20 mouse cellular contexts compared by ENCODE assay signal in the genomic region with DNA sequence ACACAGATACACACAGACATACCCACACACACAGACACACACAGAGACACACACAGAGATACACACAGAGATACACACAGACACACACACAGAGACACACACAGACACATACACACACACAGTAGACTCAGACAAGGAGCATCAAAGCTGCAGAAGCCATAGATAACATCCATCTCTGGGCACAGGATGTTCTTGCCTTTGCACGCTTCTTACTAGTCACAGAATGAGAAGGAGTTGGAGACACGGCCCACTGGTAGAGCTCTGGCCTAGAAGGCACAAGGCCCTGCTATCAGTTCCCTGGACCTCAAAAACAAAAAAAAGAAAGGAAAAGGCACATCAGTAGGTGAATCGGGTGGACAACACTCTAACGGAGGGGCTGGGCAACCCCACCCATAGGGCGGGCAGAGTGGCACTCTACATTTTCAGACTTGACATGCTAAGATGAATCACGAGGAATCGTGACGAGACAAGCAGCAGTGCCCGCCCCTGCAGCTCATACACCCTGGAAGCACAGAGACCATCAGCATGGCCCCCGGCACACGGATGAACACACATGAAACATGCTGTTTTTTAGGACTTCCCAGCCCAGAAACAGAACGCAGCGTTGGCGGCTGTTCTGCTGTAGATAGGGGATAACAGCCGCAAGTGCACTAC. TPM values are rescaled to one million over a fixed set of nuclear protein-coding genes. Genes with fewer than 3 reads are reported as not detected.
DNase-seq lines count a peak whose midpoint lies in the region; ATAC-seq and TF ChIP-seq lines count a peak whose summit lies in the region.
"Had no signal": no experiment of that assay in that cellular context is flagged by ENCODE, and none has a peak within 500 bp of the region (broad histone marks: within the 10 kb centered on the region; RNA-seq: fewer than 3 reads in every experiment).

No protein-coding gene starts in this region.

- intact Hi-C loops in left cerebral cortex, postnatal 10 days (cut with DNase I), result no loop called here

- H3K4me1 ChIP-seq in forebrain, embryonic 11.5 days (replicated peaks; ENCODE audit: control insufficient read depth, insufficient read depth, low read length), result no peaks in the 10 kb centered on the region
- H3K4me1 ChIP-seq in forebrain, postnatal 0 days (ENCODE audit: insufficient read depth), result no peaks in the 10 kb centered on the region
- H3K4me1 ChIP-seq in G1E (ENCODE audit: insufficient read depth, low read depth, low read length), result peaks cover 83% of the 10 kb centered on the region
- H3K4me1 ChIP-seq in liver, postnatal 0 days (ENCODE audit: insufficient read depth), result peaks cover 68% of the 10 kb centered on the region
- H3K4me1 ChIP-seq: midbrain, embryonic 15.5 days had no signal

- ATAC-seq in forebrain, embryonic 11.5 days (replicated peaks; ENCODE audit: low FRiP score), result no peak
- no peak for ATAC-seq in forebrain, postnatal 0 days
- no peak for ATAC-seq in G1E (ENCODE audit: extremely low read depth, insufficient number of reproducible peaks, low FRiP score, poor library complexity, severe bottlenecking)
- peak; percentile 39 for ATAC-seq in inflammation-experienced regulatory T-cells, adult 6 months
- peak; percentile 53 for ATAC-seq in liver, postnatal 0 days
- ATAC-seq: hindbrain, postnatal 0 days; midbrain, embryonic 15.5 days had no signal

- H3K36me3 ChIP-seq in forebrain, embryonic 11.5 days (ENCODE audit: control insufficient read depth, insufficient read depth, low read length), result no peaks in the 10 kb centered on the region
- H3K36me3 ChIP-seq in forebrain, postnatal 0 days (ENCODE audit: insufficient read depth), result no peaks in the 10 kb centered on the region
- peaks cover 73% of the 10 kb centered on the region for H3K36me3 ChIP-seq in G1E (replicated peaks)
- H3K36me3 ChIP-seq in liver, postnatal 0 days (replicated peaks; ENCODE audit: insufficient read depth, low read length), result no peaks in the 10 kb centered on the region
- H3K36me3 ChIP-seq: heart, embryonic 12.5 days; midbrain, embryonic 15.5 days had no signal

- no peak overlapping the region for H3K4me3 ChIP-seq in forebrain, embryonic 11.5 days (ENCODE audit: low read depth, low read length)
- H3K4me3 ChIP-seq in forebrain, postnatal 0 days (ENCODE audit: low read depth, low read length), result no peak overlapping the region
- H3K4me3 ChIP-seq in G1E (ENCODE audit: low read depth, low read length), result peak overlapping the region; percentile 18; the same call in 1 of the 2 replicates
- no peak overlapping the region for H3K4me3 ChIP-seq in liver, postnatal 0 days (ENCODE audit: low read depth, low read length)
- H3K4me3 ChIP-seq: heart, embryonic 12.5 days; midbrain, embryonic 15.5 days had no signal

- WGBS in forebrain, embryonic 11.5 days, result 91% methylated on average over 15 of the region's 15 CpGs
- WGBS in forebrain, postnatal 0 days, result 93% methylated on average over 15 of the region's 15 CpGs
- 62% methylated on average over 15 of the region's 15 CpGs for WGBS in liver, postnatal 0 days (ENCODE audit: insufficient replicate concordance)

- no peaks in the 10 kb centered on the region for H3K9me3 ChIP-seq in forebrain, embryonic 11.5 days (ENCODE audit: control insufficient read depth, low read length)
- H3K9me3 ChIP-seq in forebrain, postnatal 0 days (ENCODE audit: low read length), result no peaks in the 10 kb centered on the region
- no peaks in the 10 kb centered on the region for H3K9me3 ChIP-seq in G1E (replicated peaks)
- H3K9me3 ChIP-seq in liver, postnatal 0 days (ENCODE audit: low read length), result no peaks in the 10 kb centered on the region
- H3K9me3 ChIP-seq: heart, embryonic 12.5 days; midbrain, embryonic 15.5 days had no signal

- peak; percentile 51; the same call in 1 of the 2 replicates for TF ChIP-seq EP300 in liver, postnatal 0 days (IDR thresholded peaks at IDR 0.05; ENCODE audit: low read depth)

- no peaks in the 10 kb centered on the region for H3K27me3 ChIP-seq in forebrain, embryonic 11.5 days (ENCODE audit: control insufficient read depth, insufficient read depth, low read length)
- H3K27me3 ChIP-seq in forebrain, postnatal 0 days (ENCODE audit: insufficient read depth, low read length), result no peaks in the 10 kb centered on the region; the same call in 1 of the 2 replicates
- H3K27me3 ChIP-seq in G1E (ENCODE audit: insufficient read depth, low read length), result no peaks in the 10 kb centered on the region
- no peaks in the 10 kb centered on the region for H3K27me3 ChIP-seq in liver, postnatal 0 days (ENCODE audit: insufficient read depth, low read length)
- H3K27me3 ChIP-seq: heart, embryonic 12.5 days; midbrain, embryonic 15.5 days had no signal

- no peak for TF ChIP-seq CTCF in forebrain, postnatal 0 days (IDR thresholded peaks at IDR 0.05; ENCODE audit: low read depth)
- TF ChIP-seq CTCF in G1E (IDR thresholded peaks at IDR 0.05; ENCODE audit: low read depth, low read length), result no peak
- no peak for TF ChIP-seq CTCF in liver, postnatal 0 days (IDR thresholded peaks at IDR 0.05; ENCODE audit: low read depth)

- no peak overlapping the region for H3K9ac ChIP-seq in forebrain, embryonic 11.5 days (ENCODE audit: low read length)
- no peak overlapping the region for H3K9ac ChIP-seq in forebrain, postnatal 0 days
- peak overlapping the region; percentile 28 for H3K9ac ChIP-seq in liver, postnatal 0 days (replicated peaks)
- H3K9ac ChIP-seq: heart, embryonic 12.5 days; lung, embryonic 14.5 days; midbrain, embryonic 15.5 days had no signal

- peak; percentile 42 for DNase-seq in forebrain, embryonic 11.5 days (ENCODE audit: low spot score)
- no peak for DNase-seq in forebrain, postnatal 0 days
- DNase-seq in G1E (ENCODE audit: low spot score), result no peak
- peak; percentile 38 for DNase-seq in liver, postnatal 0 days
- no peak for DNase-seq in adrenal gland, adult (ENCODE audit: inconsistent age in 2 of 2, low spot score in 1 of 2)
- no peak for DNase-seq in natural killer cell, adult 2 months (ENCODE audit: low spot score in 2 of 2)
- no peak for DNase-seq in left cerebral cortex, postnatal 10 days (ENCODE audit: extremely low spot score in 1 of 2, low spot score in 2 of 2)
- DNase-seq: adrenal gland, adult 8-10 months; cerebellum, adult 9-10 months; gastrocnemius, postnatal 36 days; heart, postnatal 36 days; kidney, adult 9 months; left cerebral cortex, postnatal 4 days; lung, embryonic 14.5 days; right cerebral cortex, postnatal 14 days had no signal

- H3K27ac ChIP-seq in forebrain, embryonic 11.5 days (ENCODE audit: low read depth, low read length), result no peak overlapping the region
- no peak overlapping the region for H3K27ac ChIP-seq in forebrain, postnatal 0 days (ENCODE audit: low read depth, low read length)
- peak overlapping the region; percentile 84 for H3K27ac ChIP-seq in liver, postnatal 0 days (ENCODE audit: low read depth)
- H3K27ac ChIP-seq: hindbrain, postnatal 0 days; midbrain, embryonic 15.5 days had no signal

- H3K4me2 ChIP-seq in forebrain, embryonic 11.5 days (ENCODE audit: low read depth, low read length, severe bottlenecking), result no peak overlapping the region
- H3K4me2 ChIP-seq in forebrain, postnatal 0 days (ENCODE audit: low read depth), result no peak overlapping the region
- peak overlapping the region; percentile 38 for H3K4me2 ChIP-seq in liver, postnatal 0 days (ENCODE audit: low read depth, low read length)
- H3K4me2 ChIP-seq: heart, embryonic 12.5 days; lung, embryonic 14.5 days; midbrain, embryonic 15.5 days had no signal

RNA-seq across cellular contexts. Expression of a gene that starts 32.0 kb away (rescaled TPM):
- 18.7 and 19.1 TPM in 2 replicates for polyA plus RNA-seq in forebrain, embryonic 11.5 days (2014; fragmentation: Nextera tagmentation; extraction: Ambion mirVana)
- total RNA-seq in forebrain, postnatal 0 days (2014; rRNA removed), result 17.8 and 22.6 TPM in 2 replicates
- polyA plus RNA-seq in forebrain, postnatal 0 days (2015; fragmentation: Nextera tagmentation; extraction: Ambion mirVana), result 4.9 and 8.8 TPM in 2 replicates
- 91.4 and 93.0 TPM in 2 replicates for total RNA-seq in G1E (2014; fragmentation: Nextera tagmentation)
- total RNA-seq in G1E (2017), result 52.2 and 55.9 TPM in 2 replicates
- 65.8 and 73.5 TPM in 2 replicates for polyA plus RNA-seq in G1E (2012)
- 10 to 100 TPM; 25.2 to 40.4 (median 33.7) TPM for polyA plus RNA-seq in inflammation-experienced regulatory T-cells, adult 6 months (2017; shearing (Covaris generic))
- polyA plus RNA-seq in liver, postnatal 0 days (2015; fragmentation: Nextera tagmentation; extraction: Ambion mirVana), result 15.4 and 16.4 TPM in 2 replicates
- 10 to 100 TPM; 12.4 to 13.4 TPM for total RNA-seq in left cerebral cortex, postnatal 10 days (2021)

RNA-seq across cellular contexts. Expression of a gene that starts 40.7 kb away (rescaled TPM):
- polyA plus RNA-seq in forebrain, embryonic 11.5 days (2014; fragmentation: Nextera tagmentation; extraction: Ambion mirVana), result 1.3 and 1.5 TPM in 2 replicates
- total RNA-seq in forebrain, postnatal 0 days (2014; rRNA removed), result 2.0 and 2.6 TPM in 2 replicates
- polyA plus RNA-seq in forebrain, postnatal 0 days (2015; fragmentation: Nextera tagmentation; extraction: Ambion mirVana), result 1.1 and 1.6 TPM in 2 replicates
- total RNA-seq in G1E (2014; fragmentation: Nextera tagmentation) (161 and 162 TPM in 2 replicates), G1E (2017) (106 and 112 TPM in 2 replicates)
- polyA plus RNA-seq in G1E (2012), result 157 and 161 TPM in 2 replicates
- polyA plus RNA-seq in inflammation-experienced regulatory T-cells, adult 6 months (2017; shearing (Covaris generic)), result 10 to 100 TPM; 31.2 to 34.1 (median 31.3) TPM
- polyA plus RNA-seq in liver, postnatal 0 days (2015; fragmentation: Nextera tagmentation; extraction: Ambion mirVana), result 4.7 and 6.0 TPM in 2 replicates
- total RNA-seq in left cerebral cortex, postnatal 10 days (2021), result 1 to 10 TPM; 2.0 to 3.4 TPM

RNA-seq across cellular contexts. Expression of a gene that starts 47.7 kb away (rescaled TPM):
- 2.1 and 2.9 TPM in 2 replicates for polyA plus RNA-seq in forebrain, embryonic 11.5 days (2014; fragmentation: Nextera tagmentation; extraction: Ambion mirVana)
- 6.1 and 7.3 TPM in 2 replicates for total RNA-seq in forebrain, postnatal 0 days (2014; rRNA removed)
- polyA plus RNA-seq in forebrain, postnatal 0 days (2015; fragmentation: Nextera tagmentation; extraction: Ambion mirVana), result 1.8 and 4.4 TPM in 2 replicates
- 6.0 and 6.3 TPM in 2 replicates for total RNA-seq in G1E (2014; fragmentation: Nextera tagmentation)
- total RNA-seq in G1E (2017), result 3.6 and 4.4 TPM in 2 replicates
- 3.8 and 3.9 TPM in 2 replicates for polyA plus RNA-seq in G1E (2012)
- polyA plus RNA-seq in inflammation-experienced regulatory T-cells, adult 6 months (2017; shearing (Covaris generic)), result 1 to 10 TPM; 1.7 to 2.6 (median 2.1) TPM
- 1.6 and 1.9 TPM in 2 replicates for polyA plus RNA-seq in liver, postnatal 0 days (2015; fragmentation: Nextera tagmentation; extraction: Ambion mirVana)
- 1 to 10 TPM; 5.9 to 7.6 TPM for total RNA-seq in left cerebral cortex, postnatal 10 days (2021)

RNA-seq across cellular contexts. Expression of a gene that starts 55.8 kb away (rescaled TPM):
- not detected in 2 replicates for polyA plus RNA-seq in forebrain, embryonic 11.5 days (2014; fragmentation: Nextera tagmentation; extraction: Ambion mirVana)
- 1.8 and 7.1 TPM in 2 replicates for total RNA-seq in forebrain, postnatal 0 days (2014; rRNA removed)
- polyA plus RNA-seq in forebrain, postnatal 0 days (2015; fragmentation: Nextera tagmentation; extraction: Ambion mirVana), result 2.6 and 8.0 TPM in 2 replicates
- total RNA-seq in G1E (2014; fragmentation: Nextera tagmentation) (not detected in 2 replicates), G1E (2017) (not detected in 2 replicates)
- not detected in 2 replicates for polyA plus RNA-seq in G1E (2012)
- polyA plus RNA-seq in inflammation-experienced regulatory T-cells, adult 6 months (2017; shearing (Covaris generic)), result not detected
- polyA plus RNA-seq in liver, postnatal 0 days (2015; fragmentation: Nextera tagmentation; extraction: Ambion mirVana), result not detected in 2 replicates
- total RNA-seq in left cerebral cortex, postnatal 10 days (2021), result under 1 TPM in 1 of 2 experiments, not detected in 1; 0.86 TPM
- total RNA-seq: adrenal gland, adult 8-10 months; gastrocnemius, postnatal 36 days; heart, postnatal 36 days; hindbrain, postnatal 0 days; left cerebral cortex, postnatal 4 days had no signal
- polyA plus RNA-seq: heart, embryonic 12.5 days; lung, embryonic 14.5 days; neural tube, embryonic 11.5 days had no signal

RNA-seq across cellular contexts. Expression of a gene that starts 58.7 kb away (rescaled TPM):
- 2.7 and 3.1 TPM in 2 replicates for polyA plus RNA-seq in forebrain, embryonic 11.5 days (2014; fragmentation: Nextera tagmentation; extraction: Ambion mirVana)
- total RNA-seq in forebrain, postnatal 0 days (2014; rRNA removed), result 7.2 and 12.3 TPM in 2 replicates
- 3.2 and 4.4 TPM in 2 replicates for polyA plus RNA-seq in forebrain, postnatal 0 days (2015; fragmentation: Nextera tagmentation; extraction: Ambion mirVana)
- not detected in 2 replicates for total RNA-seq in G1E (2014; fragmentation: Nextera tagmentation)
- not detected in 2 replicates for total RNA-seq in G1E (2017)
- polyA plus RNA-seq in G1E (2012), result not detected in 2 replicates
- polyA plus RNA-seq in inflammation-experienced regulatory T-cells, adult 6 months (2017; shearing (Covaris generic)), result under 1 TPM in 1 of 3 experiments, not detected in 2; 0.47 TPM
- polyA plus RNA-seq in liver, postnatal 0 days (2015; fragmentation: Nextera tagmentation; extraction: Ambion mirVana), result not detected in 2 replicates
- 1 to 10 TPM; 7.8 to 9.5 TPM for total RNA-seq in left cerebral cortex, postnatal 10 days (2021)
- total RNA-seq: gastrocnemius, postnatal 36 days; heart, postnatal 36 days had no signal
- polyA plus RNA-seq: heart, embryonic 12.5 days; lung, embryonic 14.5 days had no signal

Comparison
In these comparisons a context has a peak if more than half of its experiments do, and no peak if none do; other contexts are left out.
1. DNase-seq: peak in forebrain, embryonic 11.5 days (single experiment) and liver, postnatal 0 days (single experiment); none in forebrain, postnatal 0 days (single experiment), G1E (single experiment), adrenal gland, adult (0 of 2), natural killer cell, adult 2 months (0 of 2) and left cerebral cortex, postnatal 10 days (0 of 2).
2. ATAC-seq: peak in inflammation-experienced regulatory T-cells, adult 6 months (single experiment) and liver, postnatal 0 days (single experiment); none in forebrain, embryonic 11.5 days (single experiment), forebrain, postnatal 0 days (single experiment) and G1E (single experiment).